Mouse (Mus musculus): ENCODE measurements around the gene Krt90.

Gene Krt90

GRCm38 (mm10) chr15:101508247-101508646 lies 54.5 kb downstream of the Krt90 start:
- DNase-seq (ENCODE audit: low spot score) = no peak

GRCm38 (mm10) chr15:101506896-101507758 lies 55.6 kb downstream of the Krt90 start:
- DNase-seq (ENCODE audit: low spot score) = no peak

Data from c-Kit-positive CD71-positive TER-119-positive erythroid progenitor cells, embryonic 14.5 days (primary cell).